Mouse (Mus musculus) activated CD4-positive, CD25-positive, alpha-beta regulatory T cell, adult 4 months (primary cell): ENCODE data around the gene Gm5565. TPM values are rescaled to one million over a fixed set of nuclear protein-coding genes. Genes with fewer than 3 reads are reported as not detected.
"Not testable (repeated sequence)": the region's sequence is repeated elsewhere in the genome, so short reads cannot be mapped to it uniquely, and the experiment has no call there.

Source experiments
- ATAC-seq: one replicate; pipeline ENCODE4 v1.8.0; 2017
- polyA plus RNA-seq, 2 experiments: library from polyadenylated mRNA; unstranded; fragments of 100-300 nt; shearing (Covaris generic); gene quantifications; one replicate each; pipeline ENCODE4 v1.2.1; 2017

The Gm5565 gene
- not detected for polyA plus RNA-seq

- not testable (repeated sequence) for ATAC-seq
Observed at GRCm38 (mm10) chr5:146160439-146160838, at the start of gene Gm5565. TSS of gene Gm5565 (minus strand) at chr5:146160539.

GRCm38 (mm10) chr5:146205537-146205936 lies 45.2 kb upstream of the Gm5565 start:
- ATAC-seq = no peak

GRCm38 (mm10) chr5:146203921-146204320 lies 43.6 kb upstream of the Gm5565 start:
- ATAC-seq = no peak

- ATAC-seq = no peak
Observed at GRCm38 (mm10) chr5:146200580-146200979, 40.2 kb upstream of the Gm5565 start.

- ATAC-seq = no peak
Observed at GRCm38 (mm10) chr5:146199540-146199939, 39.2 kb upstream of the Gm5565 start.

GRCm38 (mm10) chr5:146199073-146199472 lies 38.7 kb upstream of the Gm5565 start:
- no peak for ATAC-seq

- ATAC-seq = no peak
Observed at GRCm38 (mm10) chr5:146193360-146193759, 33.0 kb upstream of the Gm5565 start.

GRCm38 (mm10) chr5:146190501-146191269 lies 30.3 kb upstream of the Gm5565 start:
- ATAC-seq = no peak

- no peak for ATAC-seq
Observed at GRCm38 (mm10) chr5:146190093-146190492, 29.8 kb upstream of the Gm5565 start.

GRCm38 (mm10) chr5:146188712-146189111 lies 28.4 kb upstream of the Gm5565 start:
- ATAC-seq = no peak

GRCm38 (mm10) chr5:146188144-146188543 lies 27.8 kb upstream of the Gm5565 start:
- ATAC-seq = no peak

- not testable (repeated sequence) for ATAC-seq
Observed at GRCm38 (mm10) chr5:146187441-146187840, 27.1 kb upstream of the Gm5565 start.

GRCm38 (mm10) chr5:146185204-146185603 lies 24.9 kb upstream of the Gm5565 start, which contains the start of gene 1700001J03Rik:
TSS of gene 1700001J03Rik (minus strand) at chr5:146185304.
- not testable (repeated sequence) for ATAC-seq

GRCm38 (mm10) chr5:146172744-146173143 lies 12.4 kb upstream of the Gm5565 start:
- not testable (repeated sequence) for ATAC-seq

GRCm38 (mm10) chr5:146170621-146171020 lies 10.3 kb upstream of the Gm5565 start, which contains the start of gene Gm6309:
TSS of gene Gm6309 (minus strand) at chr5:146170721.
- not testable (repeated sequence) for ATAC-seq

GRCm38 (mm10) chr5:146158326-146158725 lies 2.0 kb downstream of the Gm5565 start:
- not testable (repeated sequence) for ATAC-seq

- ATAC-seq = no peak
Observed at GRCm38 (mm10) chr5:146150454-146150853, 9.9 kb downstream of the Gm5565 start.

- ATAC-seq = no peak
Observed at GRCm38 (mm10) chr5:146147903-146148302, 12.4 kb downstream of the Gm5565 start.

Other genes starting within 250 kb of the Gm5565 start
- gene Cyp3a25, start 150.9 kb downstream of the Gm5565 start, polyA plus RNA-seq = not detected
- not detected for gene Cyp3a59, start 81.3 kb downstream of the Gm5565 start, polyA plus RNA-seq
- not detected for gene Gm6309, start 10.2 kb upstream of the Gm5565 start, polyA plus RNA-seq
- under 1 TPM; 0.44 to 0.93 TPM for gene 1700001J03Rik, start 24.8 kb upstream of the Gm5565 start, polyA plus RNA-seq
- gene Rnf6, start 61.0 kb upstream of the Gm5565 start, polyA plus RNA-seq = 10 to 100 TPM; 81.0 to 81.9 TPM
- gene Cdk8, start 70.7 kb upstream of the Gm5565 start, polyA plus RNA-seq = 10 to 100 TPM; 12.5 to 19.0 TPM
- gene Wasf3, start 224.4 kb upstream of the Gm5565 start, polyA plus RNA-seq = not detected